Mouse (Mus musculus): ENCODE measurements around the gene 2310030G06Rik. TPM values are rescaled to one million over a fixed set of nuclear protein-coding genes. Genes with fewer than 3 reads are reported as not detected.

2310030G06Rik gene
- polyA plus RNA-seq, 1 experiment from 2014 or later = 0.56 TPM

GRCm38 (mm10) chr9:50695153-50695552, 51.2 kb downstream of the 2310030G06Rik start:
- Histone ChIP-seq H3K4me1 (peaks cover 47% of the 10 kb centered on the region), H3K27me3 (peaks cover 20% of the 10 kb centered on the region), H3K4me3 (no peak overlapping the region), H3K9ac (replicated peaks) (no peak overlapping the region), H3K4me2 (replicated peaks) (no peak overlapping the region), H3K27ac (replicated peaks) (no peak overlapping the region), H3K36me3 (0 out of 2 replicates have a peak, but pooled peaks cover 1% of the 10 kb centered on the region), H3K9me3 (no peaks in the 10 kb centered on the region)
- ATAC-seq (ENCODE audit: low FRiP score, low read depth) = no peak
- 84% methylated on average over 6 of the region's 6 CpGs for WGBS

DNA sequence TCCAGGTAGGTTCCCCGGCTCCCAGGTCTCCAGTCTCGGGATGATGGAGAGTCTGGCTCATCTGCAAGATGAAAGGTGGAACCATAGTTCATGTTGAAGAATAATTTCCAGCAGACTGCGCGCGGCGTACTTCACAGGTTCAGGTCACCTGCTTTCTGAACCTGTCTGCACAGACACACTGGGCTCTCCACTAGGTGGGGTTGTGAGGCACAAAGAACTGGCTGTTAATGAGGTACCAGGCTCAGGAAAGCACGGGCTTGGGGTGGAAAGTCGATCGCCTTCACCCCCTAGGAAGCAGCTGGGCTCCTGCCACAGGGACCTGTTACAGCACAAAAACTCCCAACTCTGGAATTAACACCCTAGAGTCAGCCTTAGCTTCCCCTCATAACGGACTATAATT, 52.7 kb downstream of the 2310030G06Rik start:
- 18% methylated on average over 10 of the region's 10 CpGs for WGBS
- no peak overlapping the region for H3K27ac ChIP-seq (replicated peaks)

DNA sequence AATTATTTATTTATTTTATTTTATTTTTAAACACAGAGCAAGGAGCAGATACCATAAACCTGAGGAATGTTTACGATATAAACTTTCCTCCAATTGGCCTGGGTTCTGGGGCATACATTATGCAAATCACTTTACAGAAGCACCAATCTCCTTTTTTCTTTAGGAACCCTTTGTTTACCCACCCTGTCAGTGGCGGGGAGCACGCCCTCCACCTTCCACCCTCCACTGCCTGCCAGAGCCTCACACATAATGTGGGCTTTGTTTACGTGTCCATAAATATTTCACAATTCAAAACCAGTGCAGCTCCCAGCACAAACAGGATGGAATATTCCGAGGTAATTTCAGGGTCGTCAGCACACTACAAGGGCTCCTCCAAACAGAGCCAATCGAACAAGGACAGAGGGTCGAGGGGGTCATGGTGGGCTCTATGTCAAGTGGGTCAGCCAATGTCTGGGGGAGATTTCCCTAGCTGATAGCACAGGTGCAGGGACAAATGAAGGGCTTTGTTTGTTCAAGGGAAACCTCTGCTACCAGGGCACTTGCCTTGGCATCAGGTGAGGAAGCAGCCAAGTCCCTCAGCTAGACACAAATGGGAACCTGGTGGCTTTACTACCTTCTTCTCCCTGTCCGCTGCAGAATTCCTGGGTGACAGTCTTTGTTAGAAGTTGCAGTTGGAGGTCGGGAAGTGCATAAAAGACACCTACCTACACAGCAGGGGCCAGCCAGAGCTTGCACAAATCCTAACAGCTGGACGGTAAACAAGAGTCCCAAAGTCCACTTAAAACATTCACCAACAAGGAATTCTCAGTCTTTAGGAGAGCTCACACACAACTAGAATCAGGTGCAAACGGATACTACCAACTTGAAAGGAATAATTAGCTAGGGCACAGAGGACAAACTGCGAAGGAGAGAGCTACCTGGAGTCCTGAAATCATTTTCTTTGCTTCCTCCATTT, 53.4 kb downstream of the 2310030G06Rik start:
- peak; percentile 39; the same call in 1 of the 2 replicates for ATAC-seq (ENCODE audit: low FRiP score, low read depth)
- Histone ChIP-seq H3K27ac (replicated peaks) (peak overlapping the region; percentile 40; the same call in 1 of the 2 replicates), H3K4me2 (replicated peaks) (peak overlapping the region; percentile 34)

More for the DNA sequence above, 52.7 kb downstream of the 2310030G06Rik start:
- H3K27me3 ChIP-seq = peaks cover 7% of the 10 kb centered on the region; the same call in 1 of the 2 replicates
- H3K36me3 ChIP-seq = peaks cover 11% of the 10 kb centered on the region
- H3K4me3 ChIP-seq = no peak overlapping the region
- H3K4me1 ChIP-seq = peaks cover 38% of the 10 kb centered on the region
- no peak overlapping the region for H3K9ac ChIP-seq (replicated peaks)
- ATAC-seq (ENCODE audit: low FRiP score, low read depth) = no peak
- no peak overlapping the region for H3K4me2 ChIP-seq (replicated peaks)
- H3K9me3 ChIP-seq = no peaks in the 10 kb centered on the region

More for the DNA sequence above, 53.4 kb downstream of the 2310030G06Rik start:
- peaks cover 7% of the 10 kb centered on the region; the same call in 1 of the 2 replicates for H3K27me3 ChIP-seq
- H3K9me3 ChIP-seq = no peaks in the 10 kb centered on the region
- peaks cover 14% of the 10 kb centered on the region for H3K36me3 ChIP-seq
- no peak overlapping the region for H3K4me3 ChIP-seq
- 18% methylated on average over 13 of the region's 13 CpGs for WGBS
- peaks cover 32% of the 10 kb centered on the region for H3K4me1 ChIP-seq
- H3K9ac ChIP-seq (replicated peaks) = no peak overlapping the region

Other genes with a start within 250 kb of the 2310030G06Rik start
- 97.4 and 102 TPM in 2 replicates for gene Pts, start 217.8 kb downstream of the 2310030G06Rik start, polyA plus RNA-seq (2016; fragmentation: Nextera tagmentation; extraction: Ambion mirVana)
- 21.9 and 29.2 TPM in 2 replicates for gene Il18, start 191.7 kb downstream of the 2310030G06Rik start, polyA plus RNA-seq (2016; fragmentation: Nextera tagmentation; extraction: Ambion mirVana)
- 0.17 and 0.48 TPM in 2 replicates for gene Bco2, start 191.4 kb downstream of the 2310030G06Rik start, polyA plus RNA-seq (2016; fragmentation: Nextera tagmentation; extraction: Ambion mirVana)
- gene Tex12, start 185.2 kb downstream of the 2310030G06Rik start, polyA plus RNA-seq (2016; fragmentation: Nextera tagmentation; extraction: Ambion mirVana) = 0.48 and 0.93 TPM in 2 replicates
- gene Sdhd, start 142.7 kb downstream of the 2310030G06Rik start, polyA plus RNA-seq (2016; fragmentation: Nextera tagmentation; extraction: Ambion mirVana) = 209 and 224 TPM in 2 replicates
- 344 and 368 TPM in 2 replicates for gene Timm8b, start 142.6 kb downstream of the 2310030G06Rik start, polyA plus RNA-seq (2016; fragmentation: Nextera tagmentation; extraction: Ambion mirVana)
- gene Pih1d2, start 129.2 kb downstream of the 2310030G06Rik start, polyA plus RNA-seq (2016; fragmentation: Nextera tagmentation; extraction: Ambion mirVana) = 5.3 and 7.0 TPM in 2 replicates
- 27.7 and 28.0 TPM in 2 replicates for gene Nkapd1, start 129.1 kb downstream of the 2310030G06Rik start, polyA plus RNA-seq (2016; fragmentation: Nextera tagmentation; extraction: Ambion mirVana)
- gene Dlat, start 86.8 kb downstream of the 2310030G06Rik start, polyA plus RNA-seq (2016; fragmentation: Nextera tagmentation; extraction: Ambion mirVana) = 45.8 and 51.1 TPM in 2 replicates
- gene Dixdc1, start 7.0 kb downstream of the 2310030G06Rik start, polyA plus RNA-seq (2016; fragmentation: Nextera tagmentation; extraction: Ambion mirVana) = 28.5 and 32.0 TPM in 2 replicates
- gene Cryab, start 4.8 kb upstream of the 2310030G06Rik start, polyA plus RNA-seq (2016; fragmentation: Nextera tagmentation; extraction: Ambion mirVana) = 6.0 and 7.5 TPM in 2 replicates
- gene Hspb2, start 5.8 kb upstream of the 2310030G06Rik start, polyA plus RNA-seq (2016; fragmentation: Nextera tagmentation; extraction: Ambion mirVana) = 0.48 TPM in 1 of 2 replicates, not detected in the other
- 11.7 and 12.5 TPM in 2 replicates for gene Fdxacb1, start 21.7 kb upstream of the 2310030G06Rik start, polyA plus RNA-seq (2016; fragmentation: Nextera tagmentation; extraction: Ambion mirVana)
- gene Alg9, start 28.5 kb upstream of the 2310030G06Rik start, polyA plus RNA-seq (2016; fragmentation: Nextera tagmentation; extraction: Ambion mirVana) = 42.6 and 42.8 TPM in 2 replicates
- gene 1110032A03Rik, start 29.0 kb upstream of the 2310030G06Rik start, polyA plus RNA-seq (2016; fragmentation: Nextera tagmentation; extraction: Ambion mirVana) = 37.6 and 42.0 TPM in 2 replicates
- gene Ppp2r1b, start 98.8 kb upstream of the 2310030G06Rik start, polyA plus RNA-seq (2016; fragmentation: Nextera tagmentation; extraction: Ambion mirVana) = 90.9 and 93.6 TPM in 2 replicates

Measured in midbrain, embryonic 12.5 days (tissue).